8 mouse cellular contexts compared by ENCODE assay signal in genomic region chr6:91409448-91410167, GRCm38 (mm10). TPM values are rescaled to one million over a fixed set of nuclear protein-coding genes. Genes with fewer than 3 reads are reported as not detected.
A peak's percentile ranks its signal among the peaks of the same experiment; 100 is the strongest.
DNase-seq lines count a peak whose midpoint lies in the region; ATAC-seq and TF ChIP-seq lines count a peak whose summit lies in the region.

No protein-coding gene starts in this region.

- DNase-seq in layer of hippocampus, adult 2 months (ENCODE audit: low spot score in 2 of 2), result peak; percentile 20 to 23
- no peak for DNase-seq in layer of hippocampus, adult 9-10 months (ENCODE audit: low spot score)
- DNase-seq in embryo, embryonic 9.5 days (ENCODE audit: extremely low spot score), result peak; percentile 76
- DNase-seq in kidney, adult 11 months, result peak; percentile 17
- peak; percentile 20 for DNase-seq in lung, postnatal 14 days
- no peak for DNase-seq in urinary bladder, postnatal 10 days (ENCODE audit: low spot score)
- DNase-seq in MN1 (ENCODE audit: low spot score), result no peak

- ATAC-seq in activated CD4-positive, CD25-positive, alpha-beta regulatory T cell, adult 4 months, result no peak

- H3K4me3 ChIP-seq in layer of hippocampus, adult 2 months, result peak overlapping the region; percentile 71

- TF ChIP-seq CTCF in layer of hippocampus, adult 2 months (conservative IDR thresholded peaks at IDR 0.05), result no peak

- H3K27ac ChIP-seq in layer of hippocampus, adult 2 months, result peak overlapping the region; percentile 83

RNA-seq across cellular contexts. Expression of gene Wnt7a, which starts 1.6 kb away (rescaled TPM):
- total RNA-seq in layer of hippocampus, adult 2 months (2021), result 10 to 100 TPM; 18.0 to 25.3 TPM
- not detected for polyA plus RNA-seq in activated CD4-positive, CD25-positive, alpha-beta regulatory T cell, adult 4 months (2017; shearing (Covaris generic))

Comparison
In these comparisons a context has a peak if more than half of its experiments do, and no peak if none do; other contexts are left out.
1. DNase-seq: peak in layer of hippocampus, adult 2 months (2 of 2), embryo, embryonic 9.5 days (single experiment), kidney, adult 11 months (single experiment) and lung, postnatal 14 days (single experiment); none in layer of hippocampus, adult 9-10 months (single experiment), urinary bladder, postnatal 10 days (single experiment) and MN1 (single experiment).